Mouse (Mus musculus) lung, embryonic 14.5 days (tissue): ENCODE measurements around the gene Mybph. TPM values are rescaled to one million over a fixed set of nuclear protein-coding genes. Genes with fewer than 3 reads are reported as not detected.

Experiments used
- ATAC-seq: fragments of 200-750 bp; cut with Nextera tagmentation; 2 replicates; pipeline ENCODE4 v1.8.0; 2017; ENCODE audit warnings: mild to moderate bottlenecking, moderate TSS enrichment, moderate library complexity; ENCODE audit not compliant: insufficient read depth
- DNase-seq: peaks from one replicate; pipeline ENCODE4 v3.0.0-alpha.2; 2015
- H3K27ac ChIP-seq: fragments of 300-500 bp; sonication (generic); 2 replicates; pipeline ENCODE4 v1.5.1; 2014; ENCODE audit warnings: low read depth, mild to moderate bottlenecking, moderate library complexity
- H3K27me3 ChIP-seq: fragments of 300-500 bp; sonication (generic); 2 replicates; pipeline ENCODE4 v1.6.1; 2014; ENCODE audit warnings: low read length, control low read depth; ENCODE audit not compliant: insufficient read depth
- H3K36me3 ChIP-seq: fragments of 300-500 bp; sonication (generic); 2 replicates; pipeline ENCODE4 v1.6.1; 2014; ENCODE audit warnings: control low read depth; ENCODE audit not compliant: insufficient read depth
- H3K4me1 ChIP-seq: fragments of 300-500 bp; sonication (generic); 2 replicates; pipeline ENCODE4 v1.6.1; 2014; ENCODE audit warnings: antibody characterized with exemption, control low read depth; ENCODE audit not compliant: insufficient read depth
- H3K4me2 ChIP-seq: fragments of 300-500 bp; sonication (generic); 2 replicates; pipeline ENCODE4 v1.6.1; 2014; ENCODE audit warnings: mild to moderate bottlenecking
- H3K4me3 ChIP-seq: fragments of 300-500 bp; sonication (generic); 2 replicates; pipeline ENCODE4 v1.5.1; 2014; ENCODE audit warnings: low read depth, low read length
- H3K9ac ChIP-seq: fragments of 300-500 bp; sonication (generic); 2 replicates; pipeline ENCODE4 v1.6.1; 2014
- H3K9me3 ChIP-seq: fragments of 300-500 bp; sonication (generic); 2 replicates; pipeline ENCODE4 v1.6.1; 2016; ENCODE audit warnings: low read depth, low read length, control low read depth
- CTCF ChIP-seq: IDR thresholded peaks from 2 replicates; pipeline ENCODE4 v1.5.1; 2016; ENCODE audit warnings: antibody characterized with exemption, low read depth
- WGBS: fragments of 180-500 bp; shearing (Covaris S2); extraction: QIAGEN DNeasy Blood & Tissue Kit; methylation state at CpG from one replicate; pipeline ENCODE4 v1.1.7; 2014; 5-methylcytosine and 5-hydroxymethylcytosine counted together
- polyA plus RNA-seq: library from polyadenylated mRNA; unstranded; fragments of >200 nt; fragmentation: Nextera tagmentation; extraction: Ambion mirVana; gene quantifications from 2 replicates; pipeline ENCODE4 v1.2.1, GENCODE M21; 2014

The Mybph gene
- polyA plus RNA-seq, 1 experiment from 2014 or later, result not detected

- Histone ChIP-seq H3K4me2 (no peak overlapping the region), H3K9me3 (no peaks in the 10 kb centered on the region), H3K4me3 (no peak overlapping the region), H3K27ac (peak overlapping the region; percentile 1; the same call in 1 of the 2 replicates), H3K9ac (no peak overlapping the region), H3K27me3 (peaks cover 44% of the 10 kb centered on the region), H3K4me1 (0 out of 2 replicates have a peak, but pooled peaks cover 7% of the 10 kb centered on the region), H3K36me3 (no peaks in the 10 kb centered on the region)
- no peak for ATAC-seq
- TF ChIP-seq CTCF, result no peak
- 48% methylated on average over 12 of the region's 12 CpGs for WGBS
- peak; percentile 35 for DNase-seq
These were observed 39.7 kb downstream of the Mybph start for GRCm38 (mm10) chr1:134232778-134233531.

DNA sequence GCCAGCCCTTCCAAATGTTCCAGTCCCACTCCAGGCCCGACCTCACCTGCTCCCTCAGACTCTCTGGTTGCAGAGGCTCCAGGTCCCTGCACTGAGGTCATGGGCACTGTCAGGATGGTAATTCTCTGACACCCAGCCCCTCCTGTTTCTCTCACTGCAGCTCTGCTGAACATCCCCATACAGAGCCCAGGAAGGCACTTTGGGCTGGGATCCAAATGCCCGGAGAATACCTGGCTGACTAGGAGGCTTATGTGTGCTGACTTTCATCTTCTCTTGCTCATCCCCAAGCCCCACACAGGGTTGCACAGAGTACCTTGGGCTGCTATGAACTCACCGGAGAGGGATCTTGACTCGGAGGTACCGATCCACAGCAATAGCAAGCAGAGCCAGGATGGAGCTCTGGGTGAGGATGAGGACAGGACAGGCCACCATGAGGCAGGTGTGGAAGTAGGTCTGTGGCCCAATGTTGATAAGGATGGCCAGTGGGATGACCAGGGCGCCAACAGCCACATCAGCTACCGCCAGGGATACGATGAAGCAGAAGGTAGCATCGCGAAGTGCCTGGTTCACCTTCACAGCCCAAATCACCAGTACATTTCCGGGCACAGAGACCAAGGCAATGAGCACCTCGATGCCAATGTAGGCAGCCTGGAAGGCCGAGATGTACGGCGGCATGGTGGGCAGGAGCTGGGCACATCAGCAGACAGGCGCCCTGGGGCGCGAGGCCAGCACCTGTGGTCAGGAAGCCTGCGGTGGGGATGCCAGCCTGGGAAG lies 40.6 kb downstream of the Mybph start:
- TF ChIP-seq CTCF, result no peak
- peak overlapping the region; percentile 81; the same call in 1 of the 2 replicates for H3K4me2 ChIP-seq
- 44% methylated on average over 19 of the region's 19 CpGs for WGBS
- no peaks in the 10 kb centered on the region for H3K9me3 ChIP-seq
- no peak for ATAC-seq
- peaks cover 44% of the 10 kb centered on the region for H3K27me3 ChIP-seq
- no peak for DNase-seq
- H3K36me3 ChIP-seq, result no peaks in the 10 kb centered on the region
- no peak overlapping the region for H3K4me3 ChIP-seq
- no peak overlapping the region for H3K27ac ChIP-seq
- H3K4me1 ChIP-seq, result 0 out of 2 replicates have a peak, but pooled peaks cover 7% of the 10 kb centered on the region
- H3K9ac ChIP-seq, result no peak overlapping the region

- H3K27me3 ChIP-seq, result peaks cover 44% of the 10 kb centered on the region
- H3K36me3 ChIP-seq, result no peaks in the 10 kb centered on the region
- ATAC-seq (peak; percentile 36; the same call in 1 of the 2 replicates), DNase-seq (peak; percentile 42)
- no peak for TF ChIP-seq CTCF
- peak overlapping the region; percentile 39 for H3K4me3 ChIP-seq
- no peaks in the 10 kb centered on the region for H3K9me3 ChIP-seq
- H3K4me2 ChIP-seq, result peak overlapping the region; percentile 81
- H3K27ac ChIP-seq, result no peak overlapping the region
- H3K9ac ChIP-seq, result peak overlapping the region; percentile 38; the same call in 1 of the 2 replicates
- 0 out of 2 replicates have a peak, but pooled peaks cover 7% of the 10 kb centered on the region for H3K4me1 ChIP-seq
- WGBS, result 1% methylated on average over 41 of the region's 41 CpGs
These were observed 41.5 kb downstream of the Mybph start for GRCm38 (mm10) chr1:134234455-134235390.

DNA sequence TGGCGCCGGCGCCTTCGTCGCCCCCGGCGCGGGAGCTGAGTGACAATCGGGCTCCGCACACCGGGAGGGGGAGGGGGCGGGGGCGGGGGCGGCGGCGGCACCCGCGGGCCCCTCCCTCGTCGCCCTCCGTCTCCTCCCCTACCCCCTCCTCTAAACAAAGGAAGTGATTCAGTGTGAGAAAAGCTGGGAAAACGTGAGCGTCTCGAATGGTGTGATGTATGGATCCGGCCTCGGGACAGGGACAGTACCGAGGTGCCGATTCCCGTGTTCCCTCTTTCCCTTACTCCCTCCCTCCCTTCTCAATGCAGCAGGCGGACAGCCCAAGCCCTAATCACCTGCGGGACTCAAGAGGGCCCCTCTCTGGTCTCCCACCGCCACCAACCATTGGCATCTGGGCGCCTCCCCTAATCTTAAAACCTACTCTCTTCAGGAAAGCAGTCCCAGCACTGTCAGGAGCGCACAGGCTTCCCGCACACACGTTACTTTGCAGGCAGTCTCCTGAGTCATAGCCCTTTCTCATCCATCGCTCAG lies 42.2 kb downstream of the Mybph start, which contains the start of gene Adora1:
TSS of gene Adora1 (minus strand) at position 41 of the 531 bp plus-strand sequence.
- Histone ChIP-seq H3K9ac (peak within 1 kb of the TSS; percentile 38; the same call in 1 of the 2 replicates), H3K27me3 (peaks cover 44% of the 10 kb centered on the region), H3K27ac (no peak within 1 kb of the TSS), H3K4me1 (0 out of 2 replicates have a peak, but pooled peaks cover 7% of the 10 kb centered on the region), H3K4me2 (peak within 1 kb of the TSS; percentile 81), H3K36me3 (no peaks in the 10 kb centered on the region), H3K4me3 (peak within 1 kb of the TSS; percentile 39), H3K9me3 (no peaks in the 10 kb centered on the region)
- DNase-seq (no peak), ATAC-seq (no peak)
- WGBS, result under 1% methylated on average over 32 of the region's 37 CpGs
- no peak for TF ChIP-seq CTCF

GRCm38 (mm10) chr1:134236142-134236541 lies 42.9 kb downstream of the Mybph start:
- 0 out of 2 replicates have a peak, but pooled peaks cover 7% of the 10 kb centered on the region for H3K4me1 ChIP-seq
- H3K4me2 ChIP-seq, result no peak overlapping the region
- DNase-seq (no peak), ATAC-seq (no peak)
- H3K9me3 ChIP-seq, result no peaks in the 10 kb centered on the region
- no peak for TF ChIP-seq CTCF
- H3K4me3 ChIP-seq, result no peak overlapping the region
- peaks cover 44% of the 10 kb centered on the region for H3K27me3 ChIP-seq
- WGBS, result 31% methylated on average over 3 of the region's 3 CpGs
- H3K27ac ChIP-seq, result no peak overlapping the region
- H3K9ac ChIP-seq, result no peak overlapping the region
- no peaks in the 10 kb centered on the region for H3K36me3 ChIP-seq

DNA sequence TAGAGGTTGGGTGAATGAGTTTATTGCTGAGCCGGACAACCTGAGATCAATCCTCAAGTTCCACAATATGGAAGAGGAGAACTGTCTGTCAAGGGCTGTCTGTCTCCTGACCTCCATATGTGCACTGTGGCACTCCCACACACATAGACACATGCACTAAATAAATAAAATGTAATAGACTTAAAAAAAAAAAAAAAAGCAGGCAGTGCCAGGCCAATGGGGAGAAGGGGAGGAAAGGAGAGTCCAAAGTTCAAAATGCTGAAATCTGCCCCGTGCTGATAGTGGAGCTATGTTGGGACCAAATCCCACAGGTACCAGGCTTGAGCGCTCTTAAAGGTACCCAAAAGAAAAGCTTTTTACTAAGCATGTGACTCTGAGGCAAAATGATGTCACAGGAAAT lies 44.2 kb downstream of the Mybph start:
- H3K27ac ChIP-seq, result no peak overlapping the region
- 0 out of 2 replicates have a peak, but pooled peaks cover 2% of the 10 kb centered on the region for H3K4me1 ChIP-seq
- DNase-seq (no peak), ATAC-seq (no peak)
- 74% methylated on average over 3 of the region's 3 CpGs for WGBS
- H3K9me3 ChIP-seq, result no peaks in the 10 kb centered on the region
- no peak overlapping the region for H3K9ac ChIP-seq
- peaks cover 44% of the 10 kb centered on the region for H3K27me3 ChIP-seq
- H3K4me2 ChIP-seq, result no peak overlapping the region
- no peak overlapping the region for H3K4me3 ChIP-seq
- H3K36me3 ChIP-seq, result no peaks in the 10 kb centered on the region
- no peak for TF ChIP-seq CTCF
